Mouse (Mus musculus): ENCODE data around the gene Agrp. TPM values are rescaled to one million over a fixed set of nuclear protein-coding genes. Genes with fewer than 3 reads are reported as not detected.

Gene Agrp
- total RNA-seq, 1 experiment from 2014 or later = 0.93 TPM

DNA sequence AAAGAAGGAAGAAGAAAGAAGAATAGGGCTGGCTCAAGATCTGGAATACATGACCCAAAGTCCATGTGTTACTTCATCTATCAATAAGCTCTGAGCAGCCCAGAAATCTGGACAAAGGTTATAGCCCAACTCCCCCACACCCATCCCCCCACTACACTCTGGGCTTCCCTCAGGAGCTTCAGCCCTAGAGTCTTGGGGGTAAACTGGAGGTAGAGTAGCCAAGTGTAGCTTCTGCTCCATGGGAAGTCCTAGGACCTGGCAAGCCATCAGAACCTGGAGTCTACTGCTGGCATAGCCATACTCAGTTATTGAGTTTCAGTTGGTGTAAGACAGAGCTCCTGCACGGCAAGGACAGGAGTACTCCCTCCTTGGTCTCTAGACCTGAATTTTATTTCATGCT is 87.7 kb downstream of the Agrp start:
- DNase-seq = no peak

DNA sequence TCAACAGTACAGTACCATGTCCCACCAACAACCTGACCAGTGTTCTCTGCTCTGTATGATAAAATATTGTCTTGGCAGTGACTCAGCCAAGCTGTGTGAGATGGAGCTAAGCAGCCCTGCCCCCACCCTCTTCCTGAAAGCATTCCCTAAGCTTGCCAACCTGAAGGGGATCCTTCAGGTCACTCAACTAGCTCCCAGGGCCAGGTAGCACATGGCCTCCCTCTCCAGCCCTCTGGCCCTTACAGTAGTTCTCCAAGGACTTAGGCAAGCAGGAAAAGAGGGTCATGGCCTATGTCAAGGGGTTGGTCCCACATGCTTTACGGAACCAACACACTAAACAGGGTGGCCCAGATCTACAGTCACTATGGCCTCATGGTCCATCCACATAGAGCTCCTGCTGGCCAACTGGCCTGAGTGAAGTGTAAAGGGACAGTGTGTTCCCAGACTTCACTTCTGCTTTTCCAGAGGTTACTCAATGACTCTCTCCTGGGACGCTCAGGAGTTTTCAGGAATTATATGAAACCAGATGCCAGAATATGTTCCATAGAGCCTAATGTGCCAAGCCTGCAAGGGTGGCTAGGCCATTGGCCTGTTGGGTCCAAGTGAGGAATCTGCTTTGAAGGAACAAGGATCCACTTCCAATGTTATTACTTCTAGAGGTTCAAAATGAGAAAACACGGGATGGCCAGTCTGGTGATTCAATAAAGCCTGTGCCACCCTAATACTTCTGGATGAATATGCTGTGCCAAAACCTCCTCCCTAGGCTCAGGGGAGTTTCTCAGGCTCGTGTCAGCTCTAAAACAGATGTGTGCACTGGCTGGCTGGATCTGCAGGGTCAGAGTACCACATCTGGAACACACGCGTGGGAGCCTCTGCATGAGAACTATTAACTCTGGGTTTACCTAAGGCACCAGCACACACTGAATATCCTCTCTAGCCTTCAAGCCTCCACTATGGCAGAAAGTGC is 90.5 kb downstream of the Agrp start:
- peak; percentile 31 for DNase-seq

DNA sequence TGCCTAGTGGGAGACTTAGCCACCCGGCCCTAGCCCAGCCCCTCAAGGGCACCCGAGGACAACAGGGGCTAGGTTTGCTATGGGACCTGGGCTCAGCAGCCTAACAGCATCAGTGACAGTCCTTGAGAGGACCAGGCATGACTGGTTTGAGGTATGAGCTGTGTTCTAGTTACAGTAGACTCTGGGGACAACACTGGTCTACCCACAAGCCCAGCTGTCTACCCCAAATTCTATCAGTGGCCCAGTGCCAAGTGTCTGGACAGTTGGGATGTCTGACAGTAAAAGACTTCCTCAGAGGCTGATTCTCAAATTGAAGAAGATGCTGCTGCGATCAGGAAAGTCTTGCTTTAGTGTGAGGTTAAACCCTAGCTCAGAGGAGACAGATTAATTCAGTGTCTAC is 91.9 kb downstream of the Agrp start:
- DNase-seq = no peak

DNA sequence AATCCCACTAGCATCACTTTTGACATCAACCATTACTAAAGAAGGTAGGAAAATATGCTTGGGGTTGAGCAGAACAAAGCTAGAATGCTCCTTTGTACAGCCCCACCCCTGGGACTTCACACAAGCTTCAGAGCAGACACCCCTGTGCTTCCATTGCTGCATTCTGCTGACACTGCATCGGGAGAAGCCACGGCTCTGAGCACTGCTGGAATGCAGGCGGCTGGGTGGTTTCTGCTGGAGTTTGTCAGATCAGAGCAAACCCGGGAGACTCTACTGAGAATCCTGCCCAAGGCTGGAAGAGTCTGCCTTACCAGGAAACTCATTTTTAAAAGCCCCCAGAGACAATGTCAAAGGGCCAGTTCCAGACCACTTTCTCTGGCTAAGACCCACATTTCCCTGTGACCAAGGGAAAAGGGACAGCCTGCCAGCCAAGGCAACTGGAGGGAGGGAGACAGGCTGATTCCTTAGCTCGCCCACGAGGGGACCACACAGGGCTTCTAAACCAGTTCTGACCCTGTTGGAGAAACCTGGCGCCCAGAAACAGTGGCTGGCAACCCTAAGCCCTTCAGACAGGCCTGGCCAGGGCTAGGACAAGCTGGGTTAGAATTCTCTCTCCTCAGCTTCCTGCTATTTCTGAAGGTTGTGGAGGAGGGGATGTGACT is 92.5 kb downstream of the Agrp start:
- no peak for DNase-seq

DNA sequence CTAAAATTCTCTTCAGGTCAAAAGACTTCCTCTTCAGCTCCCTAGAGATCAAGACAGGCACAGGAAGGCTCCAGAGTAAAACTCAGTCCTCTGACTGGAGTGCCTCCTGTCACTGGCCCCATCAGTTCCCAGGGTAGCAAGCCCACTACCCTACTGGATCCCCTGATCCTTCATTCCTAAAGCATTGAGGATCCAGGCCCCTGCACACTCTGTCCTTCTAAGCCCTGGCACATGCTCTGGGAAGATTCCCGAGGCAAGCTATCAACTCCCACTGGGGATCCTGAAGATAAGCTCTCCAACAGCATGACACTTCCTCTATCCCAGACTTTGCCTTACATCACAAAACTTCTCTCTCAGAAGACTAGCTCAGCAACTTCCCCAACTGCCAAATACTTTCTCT is 93.5 kb downstream of the Agrp start:
- no peak for DNase-seq

DNA sequence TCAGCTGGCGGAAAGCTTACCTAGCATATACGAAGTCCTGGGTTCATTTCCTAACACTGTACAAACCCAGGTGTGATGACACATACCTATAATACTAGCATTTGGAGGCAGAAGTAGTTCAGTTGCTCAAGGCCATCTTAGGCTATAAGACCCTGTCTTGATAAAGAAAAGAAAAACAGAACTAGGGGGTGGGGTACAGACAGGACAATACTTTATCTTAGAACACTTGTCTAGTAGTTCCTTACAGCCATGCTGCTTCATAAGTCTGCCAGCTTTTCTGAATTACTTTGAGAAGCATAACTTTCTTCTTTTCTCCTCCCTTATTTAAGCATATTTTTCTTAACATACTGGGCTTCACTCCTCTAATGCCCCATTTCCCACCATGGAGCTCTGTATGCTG is 94.4 kb downstream of the Agrp start:
- no peak for DNase-seq

DNA sequence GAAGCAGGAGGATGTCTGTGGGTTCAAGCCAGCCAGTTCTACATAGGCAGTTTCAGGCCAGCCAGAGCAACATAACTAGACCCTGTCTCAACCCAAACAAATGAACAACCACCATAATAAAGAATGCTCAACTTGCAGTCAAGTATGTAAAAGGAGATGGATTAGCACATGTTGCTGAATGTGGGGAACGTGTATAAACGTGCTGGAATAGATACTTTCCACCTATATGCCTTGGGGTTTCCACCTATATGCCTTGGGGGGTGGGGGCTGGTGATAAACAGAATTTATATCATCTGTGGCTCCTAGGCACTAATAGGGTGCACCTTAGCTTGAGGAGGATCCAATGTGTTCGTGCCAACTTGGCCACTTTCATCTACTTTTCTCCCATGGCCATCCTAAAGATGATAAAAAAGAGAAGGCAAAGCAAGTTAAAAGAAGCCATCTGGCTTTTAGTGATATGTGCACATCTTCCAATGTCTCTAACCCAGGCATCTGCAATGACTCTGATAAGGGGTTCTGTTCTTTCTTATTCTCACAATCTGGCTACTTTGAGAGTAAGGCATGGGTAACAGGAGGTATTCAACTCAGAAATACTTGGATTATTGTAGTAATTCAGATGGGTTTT is 95.0 kb downstream of the Agrp start:
- DNase-seq = no peak

DNA sequence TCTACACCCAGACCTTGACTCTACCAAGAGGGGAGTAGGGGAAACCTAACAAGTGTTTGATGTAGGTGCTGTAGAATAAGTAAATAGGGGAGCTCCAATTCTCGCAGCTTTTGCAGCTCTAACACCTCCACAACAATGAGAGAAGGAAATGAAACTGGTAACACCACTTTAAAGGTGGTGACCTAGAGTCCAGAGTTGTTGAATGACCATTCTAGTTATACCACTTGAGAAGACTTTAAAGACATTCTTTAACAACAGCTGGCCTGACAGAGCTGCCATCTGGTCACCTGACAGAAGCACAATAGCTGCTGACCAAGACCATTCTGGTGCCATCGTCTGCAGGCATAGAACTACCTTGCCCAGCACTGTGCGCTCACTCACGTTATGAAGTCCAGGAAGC is 98.3 kb downstream of the Agrp start:
- no peak for DNase-seq

DNA sequence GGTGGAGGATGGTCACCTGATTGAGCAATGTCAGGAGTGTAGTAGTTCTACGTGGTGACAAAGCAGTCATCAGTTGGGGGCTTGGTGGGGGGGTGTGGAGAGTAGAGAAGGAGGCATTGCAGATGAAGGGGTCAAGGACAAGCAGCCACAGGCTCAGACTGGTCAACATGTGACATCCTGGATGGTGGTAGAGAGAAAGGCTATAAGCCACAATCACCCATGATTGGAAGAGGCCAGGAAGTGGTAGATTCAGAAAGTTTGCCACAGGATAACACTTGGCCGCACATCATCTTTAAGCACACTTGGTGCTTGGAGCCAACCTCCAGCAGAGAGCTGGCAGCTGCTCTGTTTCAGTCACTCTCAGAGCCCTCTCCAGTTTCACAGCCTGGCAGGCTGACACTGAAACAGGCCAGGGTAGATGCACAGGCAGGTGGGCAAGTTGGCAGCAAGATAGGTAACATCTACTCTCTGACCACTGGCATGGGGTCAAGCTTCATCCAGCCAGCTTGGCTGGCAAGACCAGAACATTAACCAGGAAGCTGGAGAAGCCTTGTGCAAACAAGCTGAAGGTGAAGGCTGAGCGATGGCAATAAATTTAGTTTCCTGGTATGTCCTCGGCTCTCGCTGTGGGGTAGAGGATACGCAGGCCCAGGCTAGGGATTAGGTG is 100.0 kb downstream of the Agrp start:
- DNase-seq = peak; percentile 56

DNA sequence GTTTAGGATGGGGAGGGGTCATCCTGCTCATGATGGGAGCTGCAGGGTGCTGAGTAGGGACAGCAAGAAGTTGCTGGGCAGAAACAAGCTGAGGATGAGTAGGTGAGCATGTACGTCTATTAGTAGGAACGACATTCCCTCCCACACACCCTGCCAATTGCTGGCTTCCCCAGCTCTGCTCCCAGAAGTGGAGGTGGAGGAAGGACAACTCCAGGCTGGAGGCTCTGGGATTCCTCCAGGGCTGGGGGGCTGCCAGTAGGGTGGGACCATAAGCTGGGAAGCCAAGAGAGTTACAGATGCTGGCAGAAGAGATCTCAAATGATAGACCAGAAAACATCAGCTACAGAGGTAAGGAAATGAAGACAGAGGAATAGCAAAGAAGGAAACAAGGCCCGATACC is 100.6 kb downstream of the Agrp start:
- DNase-seq = no peak

DNA sequence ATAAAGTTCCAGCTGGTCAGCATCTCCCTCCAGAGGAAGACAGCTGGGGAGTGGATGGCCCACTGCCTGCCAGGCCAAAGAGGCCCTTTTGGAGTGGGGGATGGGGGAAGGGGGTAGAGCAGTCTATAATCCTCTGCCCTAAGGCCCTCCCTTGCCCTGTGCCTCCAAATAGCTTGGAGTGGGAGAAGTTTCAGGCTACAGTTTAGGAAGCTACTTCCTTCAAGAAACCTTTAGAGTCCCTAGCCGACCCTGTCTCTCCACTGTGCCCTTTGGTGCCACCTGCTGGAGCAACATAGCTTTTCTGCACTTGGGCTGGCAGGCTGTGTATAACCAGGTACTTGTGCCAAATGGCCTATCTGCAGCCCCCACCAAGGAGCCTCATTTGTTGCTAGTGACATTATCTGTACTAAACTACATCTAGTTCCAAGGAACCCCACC is 103.3 kb downstream of the Agrp start:
- DNase-seq = peak; percentile 89

DNA sequence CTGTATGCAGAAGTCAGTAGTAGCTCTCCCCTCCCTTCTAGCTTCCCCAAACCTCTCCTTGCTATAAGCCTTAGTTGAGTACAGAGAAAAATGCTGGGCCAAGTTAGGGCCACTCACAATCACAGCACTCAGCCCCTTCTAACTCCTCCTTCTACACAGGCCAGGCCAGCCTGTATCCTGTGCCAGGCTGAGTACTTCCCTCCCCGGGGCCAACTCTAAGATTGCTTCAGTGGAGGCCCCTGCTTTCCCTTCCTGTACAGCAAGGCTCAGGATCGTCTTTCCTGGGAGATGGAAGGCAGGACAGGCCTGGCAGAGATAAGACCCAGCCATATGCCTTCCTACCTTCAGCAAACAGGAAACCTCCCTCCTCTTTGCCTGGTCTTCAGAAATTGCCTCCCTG is 103.8 kb downstream of the Agrp start:
- peak; percentile 41 for DNase-seq

DNA sequence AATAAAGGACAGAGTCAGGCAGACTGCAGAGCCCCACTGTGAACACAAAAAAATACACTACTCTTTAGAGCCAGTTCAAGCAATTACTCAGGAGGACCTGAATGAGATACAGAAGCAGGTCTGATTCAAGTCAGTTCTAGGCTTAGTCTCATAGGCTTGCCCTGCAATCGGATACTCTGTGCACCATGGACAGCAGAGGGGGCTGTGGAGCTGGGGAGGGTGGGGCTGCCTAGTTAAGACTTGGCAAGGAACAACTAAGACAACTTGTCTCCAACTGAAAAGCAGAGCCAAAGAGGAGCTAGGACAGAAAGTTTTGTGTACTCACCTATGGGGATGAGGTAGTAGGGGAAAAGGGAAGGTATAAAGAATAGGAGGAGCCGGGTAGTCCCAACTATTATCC is 105.4 kb downstream of the Agrp start:
- peak; percentile 83 for DNase-seq

DNA sequence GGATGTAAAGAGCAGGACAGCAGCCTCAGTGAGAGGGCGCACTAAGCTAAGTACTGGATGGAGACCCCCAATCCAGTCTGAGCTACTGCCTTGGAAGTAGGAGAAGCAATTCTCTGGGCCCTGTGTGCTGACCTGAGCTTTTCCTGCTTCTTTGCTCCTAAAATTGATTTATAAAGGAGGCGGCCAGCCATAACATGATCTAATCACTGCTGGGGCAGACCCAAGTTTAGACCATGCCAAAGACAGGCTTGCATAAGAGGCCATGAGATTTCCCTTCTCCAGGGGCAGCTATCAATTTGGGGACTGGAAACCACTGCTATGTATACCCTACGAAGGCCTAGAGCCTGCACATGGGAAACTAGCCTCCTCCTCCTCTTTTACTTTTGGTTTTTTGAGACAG is 107.9 kb downstream of the Agrp start:
- peak; percentile 44 for DNase-seq

DNA sequence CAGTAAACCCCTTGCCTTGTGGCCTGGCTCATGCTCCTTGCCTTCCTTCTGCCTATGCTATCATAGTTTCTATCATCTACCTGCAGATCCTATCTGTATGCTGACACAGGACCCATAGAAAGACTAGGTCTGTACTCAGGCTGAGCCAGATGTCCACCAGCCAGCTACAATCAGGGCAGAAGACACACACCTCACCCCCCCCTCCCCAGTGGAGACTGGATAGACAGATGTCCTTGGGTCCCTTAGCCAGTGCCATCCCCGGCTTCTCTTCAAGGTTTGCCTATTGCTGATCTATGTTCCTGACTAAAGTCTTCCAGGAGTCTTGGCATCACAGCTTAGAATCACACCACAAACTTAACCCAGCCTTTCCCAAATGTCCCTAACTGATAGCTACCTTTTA is 109.0 kb downstream of the Agrp start:
- DNase-seq = peak; percentile 37

DNA sequence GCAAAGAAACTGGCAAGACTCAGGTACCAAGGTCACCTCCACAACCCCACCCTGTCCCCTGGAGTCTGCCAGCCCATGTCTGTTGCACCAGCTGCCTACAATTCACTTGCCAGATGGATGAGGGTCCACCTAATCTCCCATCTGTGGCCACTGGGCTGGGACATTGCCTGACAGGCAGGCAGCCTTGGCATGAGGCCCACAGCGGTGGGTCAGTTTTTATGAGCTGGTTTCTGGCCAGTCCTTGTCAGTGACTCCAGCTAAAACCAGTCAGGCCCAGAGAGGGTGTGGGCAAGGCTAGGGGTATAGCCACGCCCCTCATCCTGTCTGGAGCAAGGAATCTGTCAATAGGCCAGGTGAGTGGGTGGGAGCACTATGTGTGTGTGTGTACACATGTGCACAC is 110.1 kb downstream of the Agrp start:
- DNase-seq = peak; percentile 69

DNA sequence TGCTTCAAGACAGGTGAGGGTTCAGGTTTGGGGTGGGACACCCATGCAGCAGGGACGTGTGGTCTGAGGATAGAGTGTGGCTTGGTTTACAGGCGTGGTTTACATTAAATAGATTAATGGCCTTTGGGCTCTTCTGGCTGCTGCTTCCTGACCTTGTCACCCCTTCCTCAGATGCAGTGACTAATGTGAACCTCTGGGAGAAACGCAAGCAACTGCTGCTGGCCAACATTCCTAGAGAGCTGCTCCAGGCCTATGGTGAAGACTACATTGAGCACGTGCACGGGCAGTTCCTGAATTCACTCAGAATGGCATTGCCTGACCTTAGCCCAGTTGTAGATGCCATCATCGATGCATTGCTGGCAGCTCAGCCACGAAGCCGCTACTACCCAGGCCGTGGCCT is 114.3 kb downstream of the Agrp start:
- no peak for DNase-seq

DNA sequence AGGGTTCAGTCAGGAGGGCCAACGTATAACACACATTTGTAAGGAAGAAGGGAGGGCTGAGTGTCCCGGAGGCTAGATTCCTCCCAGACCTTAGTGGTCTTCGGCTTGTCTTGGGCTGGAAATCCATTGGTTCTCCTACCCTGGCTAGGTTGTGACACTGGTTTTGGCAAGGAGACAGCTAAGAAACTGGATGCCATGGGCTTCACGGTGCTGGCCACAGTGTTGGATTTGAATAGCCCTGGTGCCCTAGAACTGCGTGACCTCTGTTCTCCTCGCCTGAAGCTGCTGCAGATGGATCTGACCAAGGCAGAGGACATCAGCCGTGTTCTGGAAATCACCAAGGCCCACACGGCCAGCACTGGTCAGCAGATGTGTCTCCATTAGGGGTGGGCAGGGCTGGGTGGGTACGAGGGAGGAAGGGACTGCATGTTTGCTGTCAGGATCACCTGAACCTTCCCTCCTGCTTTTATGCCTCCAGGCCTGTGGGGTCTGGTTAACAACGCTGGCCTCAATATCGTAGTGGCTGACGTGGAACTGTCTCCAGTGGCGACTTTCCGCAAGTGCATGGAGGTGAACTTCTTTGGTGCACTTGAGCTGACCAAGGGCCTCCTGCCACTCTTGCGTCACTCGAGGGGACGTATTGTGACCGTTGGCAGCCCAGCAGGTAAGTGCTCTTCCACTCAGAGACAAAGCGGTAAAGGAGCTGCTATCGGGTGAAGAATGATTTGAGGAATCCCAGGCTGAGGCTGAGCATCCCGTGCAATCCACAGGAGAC is 115.0 kb downstream of the Agrp start:
- DNase-seq = no peak

DNA sequence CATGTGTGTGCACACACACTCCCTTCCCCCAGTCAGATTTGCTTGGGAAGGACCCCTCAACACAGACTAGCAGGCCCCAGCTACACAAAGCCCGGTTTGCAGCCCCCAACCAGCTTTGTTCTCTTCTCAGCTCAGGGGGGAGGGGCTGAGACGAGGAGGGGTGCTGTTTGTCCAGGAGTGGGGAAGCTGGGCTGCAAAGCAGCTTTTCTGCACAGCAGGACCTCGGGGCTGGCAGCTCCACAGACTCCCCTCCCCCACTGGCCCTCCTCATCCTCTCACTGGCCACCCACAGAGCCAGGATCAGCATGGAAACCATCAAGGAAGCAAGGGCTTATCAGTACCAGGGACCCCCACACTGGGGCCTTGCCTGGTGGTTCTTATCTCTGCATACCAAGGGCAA is 116.1 kb downstream of the Agrp start:
- no peak for DNase-seq

DNA sequence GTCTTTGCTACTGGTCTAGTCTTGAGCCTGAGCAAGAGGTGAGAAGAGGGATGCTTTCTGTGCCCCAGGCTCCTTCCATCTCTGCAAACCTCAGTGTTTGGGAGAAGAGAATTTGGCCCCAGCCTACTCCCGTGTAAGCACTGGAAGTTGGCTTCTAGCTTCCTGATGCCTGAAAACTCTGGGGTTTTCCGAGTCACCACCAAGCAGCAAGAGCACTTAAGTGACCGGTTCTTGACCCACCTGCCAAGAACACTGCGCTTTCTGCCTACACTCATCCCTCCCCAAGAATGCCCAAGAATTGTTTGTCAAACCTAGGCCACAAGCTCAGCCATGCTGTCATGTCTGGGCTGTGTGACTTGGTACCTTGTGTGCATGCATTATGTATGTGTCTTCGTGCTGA is 116.7 kb downstream of the Agrp start:
- no peak for DNase-seq

DNA sequence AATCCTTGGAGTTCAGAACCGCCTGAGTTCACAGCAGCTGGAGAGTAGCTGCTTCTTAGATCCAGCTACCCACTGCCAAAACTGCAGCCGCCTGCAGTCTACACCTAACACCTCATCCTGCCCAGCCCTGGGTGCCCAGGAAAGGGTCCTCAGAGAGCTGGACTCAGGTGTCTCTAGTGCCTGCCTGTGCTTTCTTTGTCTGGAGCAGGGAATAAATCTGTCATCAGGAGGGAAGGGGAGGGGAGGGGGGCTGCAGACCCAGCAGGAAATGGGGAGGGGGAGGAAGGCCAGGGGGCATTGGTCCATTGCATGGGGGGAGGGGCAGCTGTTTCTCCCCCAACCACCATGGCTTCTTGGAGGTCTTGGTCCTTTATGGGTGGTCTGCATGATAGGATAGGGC is 117.6 kb downstream of the Agrp start:
- no peak for DNase-seq

Data from adrenal gland, postnatal 14 days (tissue).